In genomic region chr13:91996929-91997328, GRCm38 (mm10) we compare ENCODE assay signal across 18 mouse cellular contexts.
"Had no signal": no experiment of that assay in that cellular context is flagged by ENCODE, and none has a peak within 500 bp of the region (broad histone marks: within the 10 kb centered on the region; RNA-seq: fewer than 3 reads in every experiment).

No protein-coding gene starts in this region.

- H3K4me3 ChIP-seq: midbrain, embryonic 10.5 days; midbrain, embryonic 12.5 days; myocyte; neural tube, embryonic 13.5 days; neural tube, embryonic 15.5 days had no signal

- H3K9ac ChIP-seq: lung, embryonic 14.5 days; midbrain, embryonic 12.5 days; neural tube, embryonic 13.5 days; neural tube, embryonic 15.5 days had no signal

- H3K36me3 ChIP-seq: midbrain, embryonic 10.5 days; midbrain, embryonic 12.5 days; neural tube, embryonic 13.5 days; neural tube, embryonic 15.5 days had no signal

- DNase-seq: lung, embryonic 14.5 days; lung, postnatal 10 days; lung, postnatal 4 days; midbrain, embryonic 14.5 days; retina, postnatal 1 day; right cerebral cortex, adult 18-20 months; right cerebral cortex, postnatal 25 days; right cerebral cortex, postnatal 4 days; spleen, adult 18-20 months; thymus, adult 18-20 months; thymus, postnatal 14 days; thymus, postnatal 36 days had no signal

- ATAC-seq: midbrain, embryonic 16.5 days had no signal

- H3K27ac ChIP-seq: midbrain, embryonic 10.5 days; midbrain, embryonic 12.5 days; neural tube, embryonic 13.5 days; neural tube, embryonic 15.5 days had no signal

- H3K27me3 ChIP-seq: midbrain, embryonic 12.5 days; neural tube, embryonic 13.5 days; neural tube, embryonic 15.5 days had no signal

- H3K9me3 ChIP-seq: midbrain, embryonic 10.5 days; midbrain, embryonic 12.5 days; neural tube, embryonic 13.5 days; neural tube, embryonic 15.5 days had no signal

- H3K4me1 ChIP-seq: midbrain, embryonic 10.5 days; midbrain, embryonic 12.5 days; neural tube, embryonic 13.5 days; neural tube, embryonic 15.5 days had no signal

- H3K4me2 ChIP-seq: lung, embryonic 14.5 days; midbrain, embryonic 12.5 days; neural tube, embryonic 13.5 days; neural tube, embryonic 15.5 days had no signal
